Mouse (Mus musculus) ES-Bruce4 (cell line): ENCODE measurements around the gene Wdr70. TPM values are rescaled to one million over a fixed set of nuclear protein-coding genes. Genes with fewer than 3 reads are reported as not detected.

Experiments
- H3K27ac ChIP-seq: 2 replicates; pipeline ENCODE4 v1.5.1; 2012; ENCODE audit warnings: low read length, inconsistent platforms; ENCODE audit not compliant: insufficient read depth
- H3K27me3 ChIP-seq: 2 replicates; pipeline ENCODE4 v1.6.1; 2012; ENCODE audit warnings: mild to moderate bottlenecking, low read length, inconsistent platforms; ENCODE audit not compliant: control insufficient read depth, poor library complexity, insufficient read depth, severe bottlenecking
- H3K36me3 ChIP-seq: 2 replicates; pipeline ENCODE4 v1.6.1; 2012; ENCODE audit warnings: inconsistent platforms, mild to moderate bottlenecking, low read length, moderate library complexity; ENCODE audit not compliant: control insufficient read depth, poor library complexity, insufficient read depth, severe bottlenecking
- H3K4me1 ChIP-seq: one replicate; pipeline ENCODE4 v1.8.1; 2011; ENCODE audit warnings: low read length; ENCODE audit not compliant: control insufficient read depth, insufficient read depth
- H3K4me3 ChIP-seq: 2 replicates; pipeline ENCODE4 v1.5.1; 2011; ENCODE audit warnings: low read depth, mild to moderate bottlenecking, low read length
- H3K9ac ChIP-seq: 2 replicates; pipeline ENCODE4 v1.6.1; 2012; ENCODE audit warnings: low read depth, mild to moderate bottlenecking, inconsistent platforms; ENCODE audit not compliant: poor library complexity, severe bottlenecking
- H3K9me3 ChIP-seq: replicated peaks from 2 replicates; pipeline ENCODE4 v1.6.1; 2012; ENCODE audit warnings: mild to moderate bottlenecking, low read length, inconsistent platforms; ENCODE audit not compliant: control insufficient read depth, poor library complexity, insufficient read depth, severe bottlenecking
- CTCF ChIP-seq: IDR thresholded peaks from one replicate; pipeline ENCODE4 v1.8.1; 2011; ENCODE audit warnings: low read depth, low read length
- EP300 ChIP-seq: IDR thresholded peaks from 2 replicates; pipeline ENCODE4 v1.6.1; 2011; ENCODE audit warnings: low read depth, low read length; ENCODE audit not compliant: insufficient read depth
- POLR2A ChIP-seq: IDR thresholded peaks from one replicate; pipeline ENCODE4 v1.8.1; 2011; ENCODE audit warnings: low read length; ENCODE audit not compliant: insufficient read depth
- polyA plus RNA-seq: library from polyadenylated mRNA; stranded (reverse); fragments of >200 nt; gene quantifications from 2 replicates; pipeline ENCODE4 v1.2.4, GENCODE M21; 2011; ENCODE audit warnings: low read depth; ENCODE audit not compliant: missing spikeins, insufficient read depth, insufficient read length

Wdr70 gene
- polyA plus RNA-seq, 1 experiment, result 65.5 TPM

GRCm38 (mm10) chr15:7841664-7842063, 257.3 kb downstream of the Wdr70 start:
- Histone ChIP-seq H3K9me3 (no peaks in the 10 kb centered on the region), H3K4me1 (no peaks in the 10 kb centered on the region), H3K36me3 (no peaks in the 10 kb centered on the region), H3K27me3 (no peaks in the 10 kb centered on the region), H3K9ac (no peak overlapping the region), H3K27ac (no peak overlapping the region), H3K4me3 (no peak overlapping the region)
- TF ChIP-seq CTCF (no peak), EP300 (no peak), POLR2A (no peak)

- Histone ChIP-seq H3K27ac (no peak overlapping the region), H3K9ac (no peak overlapping the region), H3K9me3 (no peaks in the 10 kb centered on the region), H3K4me1 (no peaks in the 10 kb centered on the region), H3K36me3 (no peaks in the 10 kb centered on the region), H3K4me3 (no peak overlapping the region), H3K27me3 (no peaks in the 10 kb centered on the region)
- TF ChIP-seq CTCF, result no peak
- TF ChIP-seq EP300, result no peak
- TF ChIP-seq POLR2A, result no peak
Observed at GRCm38 (mm10) chr15:7838921-7839309, 260.1 kb downstream of the Wdr70 start.

- H3K4me3 ChIP-seq, result no peak overlapping the region
- H3K27ac ChIP-seq, result no peak overlapping the region
- no peaks in the 10 kb centered on the region for H3K36me3 ChIP-seq
- H3K4me1 ChIP-seq, result no peaks in the 10 kb centered on the region
- no peak for TF ChIP-seq CTCF
- no peak for TF ChIP-seq POLR2A
- TF ChIP-seq EP300, result no peak
- no peak overlapping the region for H3K9ac ChIP-seq
- H3K9me3 ChIP-seq, result no peaks in the 10 kb centered on the region
- no peaks in the 10 kb centered on the region for H3K27me3 ChIP-seq
Observed at GRCm38 (mm10) chr15:7838060-7838920, 260.7 kb downstream of the Wdr70 start.

GRCm38 (mm10) chr15:7835404-7835803, 263.6 kb downstream of the Wdr70 start:
- no peaks in the 10 kb centered on the region for H3K9me3 ChIP-seq
- no peak overlapping the region for H3K9ac ChIP-seq
- H3K4me3 ChIP-seq, result no peak overlapping the region
- H3K27ac ChIP-seq, result no peak overlapping the region
- TF ChIP-seq CTCF, result no peak
- no peak for TF ChIP-seq EP300
- no peak for TF ChIP-seq POLR2A
- no peaks in the 10 kb centered on the region for H3K4me1 ChIP-seq
- H3K27me3 ChIP-seq, result no peaks in the 10 kb centered on the region; the same call in 1 of the 2 replicates
- no peaks in the 10 kb centered on the region for H3K36me3 ChIP-seq

GRCm38 (mm10) chr15:7825530-7825929, 273.5 kb downstream of the Wdr70 start:
- TF ChIP-seq POLR2A (no peak), CTCF (no peak), EP300 (no peak)
- Histone ChIP-seq H3K36me3 (no peaks in the 10 kb centered on the region), H3K4me3 (no peak overlapping the region), H3K9ac (no peak overlapping the region), H3K27me3 (no peaks in the 10 kb centered on the region), H3K9me3 (no peaks in the 10 kb centered on the region), H3K4me1 (no peaks in the 10 kb centered on the region), H3K27ac (no peak overlapping the region)

GRCm38 (mm10) chr15:7823886-7824285, 275.1 kb downstream of the Wdr70 start:
- H3K36me3 ChIP-seq, result no peaks in the 10 kb centered on the region
- H3K27me3 ChIP-seq, result no peaks in the 10 kb centered on the region
- TF ChIP-seq CTCF, result no peak
- TF ChIP-seq POLR2A, result no peak
- TF ChIP-seq EP300, result no peak
- no peaks in the 10 kb centered on the region for H3K9me3 ChIP-seq
- H3K4me1 ChIP-seq, result no peaks in the 10 kb centered on the region
- no peak overlapping the region for H3K27ac ChIP-seq
- no peak overlapping the region for H3K4me3 ChIP-seq
- H3K9ac ChIP-seq, result no peak overlapping the region

Other genes starting within 250 kb of the Wdr70 start
- 96.6 and 107 TPM in 2 replicates for gene Nup155, start 10.1 kb upstream of the Wdr70 start, polyA plus RNA-seq
- gene Cplane1, start 69.9 kb upstream of the Wdr70 start, polyA plus RNA-seq, result 25.9 and 30.7 TPM in 2 replicates